ENCODE assay signal across 12 mouse cellular contexts in the genomic region with DNA sequence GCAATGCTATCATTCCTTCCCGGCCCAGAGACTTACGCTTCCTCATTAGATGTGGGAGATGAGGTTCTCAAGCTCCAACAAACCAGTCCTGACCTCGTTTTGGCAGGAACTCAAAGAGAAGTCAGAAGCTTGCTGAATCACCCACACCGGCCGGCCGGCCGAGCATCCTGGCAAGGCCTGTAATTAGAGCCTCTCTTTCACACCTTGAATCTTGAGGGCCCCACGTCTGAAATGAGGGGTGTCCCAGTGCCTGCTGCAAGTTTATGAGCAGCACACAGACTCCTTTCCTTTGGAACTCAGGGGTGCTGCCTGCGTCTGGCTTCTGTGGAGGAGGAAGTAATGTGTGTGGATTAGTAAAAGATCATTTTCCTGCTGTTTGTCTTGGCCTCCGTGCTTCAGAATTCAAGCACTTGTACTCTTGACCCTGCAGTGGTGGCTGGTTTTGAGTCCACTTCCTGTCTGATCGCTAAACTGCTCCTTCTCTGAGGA. TPM values are rescaled to one million over a fixed set of nuclear protein-coding genes. Genes with fewer than 3 reads are reported as not detected.
DNase-seq lines count a peak whose midpoint lies in the region; ATAC-seq and TF ChIP-seq lines count a peak whose summit lies in the region.
"Had no signal": no experiment of that assay in that cellular context is flagged by ENCODE, and none has a peak within 500 bp of the region (broad histone marks: within the 10 kb centered on the region; RNA-seq: fewer than 3 reads in every experiment).

No protein-coding gene starts in this region.

- ATAC-seq in hematopoietic stem cell, adult 5-6 weeks (replicated peaks in 1 of 2; ENCODE audit: insufficient read depth in 1 of 2, low FRiP score in 2 of 2, low TSS enrichment in 1 of 2, low read depth in 1 of 2, poor library complexity in 2 of 2, severe bottlenecking in 2 of 2): peak; percentile 49 to 61; a peak in 3 of 4 replicates
- no peak for ATAC-seq in midbrain, postnatal 0 days (ENCODE audit: low FRiP score)

- H3K4me2 ChIP-seq in midbrain, postnatal 0 days (ENCODE audit: low read depth, low read length, poor library complexity, severe bottlenecking): no peak overlapping the region
- H3K4me2 ChIP-seq: forebrain, embryonic 12.5 days had no signal

- no peaks in the 10 kb centered on the region for H3K9me3 ChIP-seq in midbrain, postnatal 0 days (ENCODE audit: low read length)
- H3K9me3 ChIP-seq: forebrain, embryonic 12.5 days had no signal

- WGBS in midbrain, postnatal 0 days: 68% methylated on average over 11 of the region's 11 CpGs

- H3K4me3 ChIP-seq in midbrain, postnatal 0 days (ENCODE audit: low read depth, low read length): no peak overlapping the region
- H3K4me3 ChIP-seq: forebrain, embryonic 12.5 days had no signal

- H3K27ac ChIP-seq in midbrain, postnatal 0 days (ENCODE audit: low read depth, low read length): no peak overlapping the region
- H3K27ac ChIP-seq: forebrain, embryonic 12.5 days; macrophage had no signal

- H3K27me3 ChIP-seq in midbrain, postnatal 0 days (ENCODE audit: insufficient read depth, low read length): no peaks in the 10 kb centered on the region
- H3K27me3 ChIP-seq: forebrain, embryonic 12.5 days had no signal

- TF ChIP-seq CTCF in midbrain, postnatal 0 days (IDR thresholded peaks at IDR 0.05): no peak

- peak; percentile 30 for DNase-seq in NIH3T3 (ENCODE audit: low read depth)
- peak; percentile 57 to 82 for DNase-seq in kidney, postnatal 25 days
- peak; percentile 4 for DNase-seq in lung, postnatal 14 days
- no peak for DNase-seq in cerebellum, postnatal 10 days
- no peak for DNase-seq in midbrain, postnatal 0 days (ENCODE audit: low spot score)
- no peak for DNase-seq in spleen, postnatal 14 days (ENCODE audit: low spot score in 2 of 2)
- DNase-seq: adrenal gland, postnatal 36 days had no signal

- H3K4me1 ChIP-seq in midbrain, postnatal 0 days (ENCODE audit: insufficient read depth, low read length): no peaks in the 10 kb centered on the region
- H3K4me1 ChIP-seq: forebrain, embryonic 12.5 days had no signal

- no peak overlapping the region for H3K9ac ChIP-seq in midbrain, postnatal 0 days (replicated peaks; ENCODE audit: low read length, poor library complexity, severe bottlenecking)
- H3K9ac ChIP-seq: forebrain, embryonic 12.5 days had no signal

- no peaks in the 10 kb centered on the region for H3K36me3 ChIP-seq in midbrain, postnatal 0 days (ENCODE audit: insufficient read depth, low read length)
- H3K36me3 ChIP-seq: forebrain, embryonic 12.5 days had no signal

RNA-seq across cellular contexts. Expression of a gene that starts 20.3 kb away (rescaled TPM):
- total RNA-seq in hematopoietic stem cell, adult 5-6 weeks (2017): not detected in 2 replicates
- total RNA-seq in midbrain, postnatal 0 days (2014; rRNA removed): 12.9 and 13.8 TPM in 2 replicates
- 17.8 and 19.1 TPM in 2 replicates for polyA plus RNA-seq in midbrain, postnatal 0 days (2015; fragmentation: Nextera tagmentation; extraction: Ambion mirVana)
- total RNA-seq: common myeloid progenitor, adult 5-6 weeks had no signal
- polyA plus RNA-seq: macrophage had no signal

RNA-seq across cellular contexts. Expression of a gene that starts 26.3 kb away (rescaled TPM):
- not detected in 2 replicates for total RNA-seq in hematopoietic stem cell, adult 5-6 weeks (2017)
- total RNA-seq in midbrain, postnatal 0 days (2014; rRNA removed): 0.05 and 0.09 TPM in 2 replicates
- polyA plus RNA-seq in midbrain, postnatal 0 days (2015; fragmentation: Nextera tagmentation; extraction: Ambion mirVana): 0.31 and 0.62 TPM in 2 replicates
- total RNA-seq: adrenal gland, postnatal 36 days; common myeloid progenitor, adult 5-6 weeks had no signal
- polyA plus RNA-seq: macrophage had no signal

RNA-seq across cellular contexts. Expression of a gene that starts 31.5 kb away (rescaled TPM):
- total RNA-seq in hematopoietic stem cell, adult 5-6 weeks (2017): not detected in 2 replicates
- total RNA-seq in midbrain, postnatal 0 days (2014; rRNA removed): 0.99 TPM in 1 of 2 replicates, not detected in the other
- polyA plus RNA-seq in midbrain, postnatal 0 days (2015; fragmentation: Nextera tagmentation; extraction: Ambion mirVana): 0.18 and 0.23 TPM in 2 replicates
- total RNA-seq: adrenal gland, postnatal 36 days; common myeloid progenitor, adult 5-6 weeks had no signal
- polyA plus RNA-seq: forebrain, embryonic 12.5 days; heart, embryonic 16.5 days; macrophage had no signal

RNA-seq across cellular contexts. Expression of a gene that starts 49.2 kb away (rescaled TPM):
- total RNA-seq in hematopoietic stem cell, adult 5-6 weeks (2017): not detected in 2 replicates
- total RNA-seq in midbrain, postnatal 0 days (2014; rRNA removed): 17.6 and 21.0 TPM in 2 replicates
- 21.4 and 24.4 TPM in 2 replicates for polyA plus RNA-seq in midbrain, postnatal 0 days (2015; fragmentation: Nextera tagmentation; extraction: Ambion mirVana)
- total RNA-seq: adrenal gland, postnatal 36 days; common myeloid progenitor, adult 5-6 weeks had no signal
- polyA plus RNA-seq: heart, embryonic 16.5 days; macrophage had no signal

Comparison
In these comparisons a context has a peak if more than half of its experiments do, and no peak if none do; other contexts are left out.
1. DNase-seq: peak in NIH3T3 (single experiment), kidney, postnatal 25 days (2 of 2) and lung, postnatal 14 days (single experiment); none in cerebellum, postnatal 10 days (0 of 2), midbrain, postnatal 0 days (single experiment) and spleen, postnatal 14 days (0 of 2).
2. RNA of a gene that starts 20.3 kb away (total RNA-seq): 12.9 to 13.8 TPM in midbrain, postnatal 0 days; not detected in hematopoietic stem cell, adult 5-6 weeks; every median in the first group is over 10 times any median in the second.